In the genomic region with DNA sequence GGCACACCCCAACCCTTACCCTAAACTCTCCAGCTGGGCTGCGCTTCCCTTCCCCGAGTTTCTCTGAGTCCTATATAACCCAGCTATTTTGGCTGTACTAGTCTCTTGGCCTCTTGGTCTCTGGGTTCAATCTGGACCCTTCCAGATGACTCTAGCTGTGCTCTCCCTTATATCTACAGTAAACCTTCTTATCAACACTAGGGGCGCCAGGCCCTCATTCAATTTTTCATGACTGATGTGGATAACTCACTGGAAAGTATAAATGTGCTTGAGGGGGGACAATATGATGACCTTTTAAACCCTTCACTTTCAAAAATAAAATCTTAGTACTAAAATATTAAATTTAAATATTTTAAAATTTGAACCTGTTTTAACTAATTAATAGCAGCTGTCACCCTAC, we compare ENCODE assay signal across 10 mouse cellular contexts. TPM values are rescaled to one million over a fixed set of nuclear protein-coding genes. Genes with fewer than 3 reads are reported as not detected.
DNase-seq lines count a peak whose midpoint lies in the region; ATAC-seq lines count a peak whose summit lies in the region.
"Had no signal": no experiment of that assay in that cellular context is flagged by ENCODE, and none has a peak within 500 bp of the region (broad histone marks: within the 10 kb centered on the region; RNA-seq: fewer than 3 reads in every experiment).

No protein-coding gene starts in this region.

- WGBS in heart, embryonic 10.5 days: 46% methylated on average over 3 of the region's 3 CpGs
- WGBS in heart, embryonic 12.5 days: 27% methylated on average over 3 of the region's 3 CpGs

- no peak overlapping the region for H3K9ac ChIP-seq in heart, embryonic 12.5 days
- H3K9ac ChIP-seq: hindbrain, embryonic 12.5 days; limb, embryonic 12.5 days had no signal

- DNase-seq in heart, embryonic 10.5 days (ENCODE audit: low spot score): peak; percentile 76
- peak; percentile 50 for DNase-seq in lung, postnatal 36 days
- no peak for DNase-seq in lung, postnatal 4 days
- peak; percentile 15 for DNase-seq in ZHBTc4 (ENCODE audit: low read depth, low spot score)
- peak; percentile 43 for DNase-seq in retina, postnatal 1 day
- no peak for DNase-seq in spleen, adult 12 weeks (ENCODE audit: low spot score)
- DNase-seq in urinary bladder, postnatal 10 days (ENCODE audit: low spot score): no peak

- no peak overlapping the region for H3K27ac ChIP-seq in heart, embryonic 10.5 days
- no peak overlapping the region for H3K27ac ChIP-seq in heart, embryonic 12.5 days (ENCODE audit: poor library complexity, severe bottlenecking)
- H3K27ac ChIP-seq: limb, embryonic 12.5 days had no signal

- H3K9me3 ChIP-seq in heart, embryonic 10.5 days: no peaks in the 10 kb centered on the region
- H3K9me3 ChIP-seq in heart, embryonic 12.5 days (replicated peaks): no peaks in the 10 kb centered on the region
- H3K9me3 ChIP-seq: hindbrain, embryonic 12.5 days; limb, embryonic 12.5 days had no signal

- peaks cover 7% of the 10 kb centered on the region for H3K36me3 ChIP-seq in heart, embryonic 10.5 days
- no peaks in the 10 kb centered on the region for H3K36me3 ChIP-seq in heart, embryonic 12.5 days
- H3K36me3 ChIP-seq: hindbrain, embryonic 12.5 days had no signal

- no peak for ATAC-seq in heart, embryonic 12.5 days (ENCODE audit: insufficient number of reproducible peaks, low FRiP score)

- H3K27me3 ChIP-seq in heart, embryonic 10.5 days (ENCODE audit: insufficient read depth, poor library complexity, severe bottlenecking): no peaks in the 10 kb centered on the region
- no peaks in the 10 kb centered on the region for H3K27me3 ChIP-seq in heart, embryonic 12.5 days (replicated peaks)
- H3K27me3 ChIP-seq: hindbrain, embryonic 12.5 days; limb, embryonic 12.5 days had no signal

- H3K4me3 ChIP-seq in heart, embryonic 10.5 days: no peak overlapping the region
- H3K4me3 ChIP-seq in heart, embryonic 12.5 days: no peak overlapping the region
- H3K4me3 ChIP-seq: hindbrain, embryonic 12.5 days; limb, embryonic 12.5 days had no signal

- no peak overlapping the region for H3K4me2 ChIP-seq in heart, embryonic 12.5 days
- H3K4me2 ChIP-seq: hindbrain, embryonic 12.5 days; limb, embryonic 12.5 days had no signal

- peaks cover 88% of the 10 kb centered on the region for H3K4me1 ChIP-seq in heart, embryonic 10.5 days
- H3K4me1 ChIP-seq in heart, embryonic 12.5 days (replicated peaks): peaks cover 89% of the 10 kb centered on the region

RNA-seq across cellular contexts. Expression of gene Phf2, which starts 18.1 kb away (rescaled TPM):
- 4.1 and 6.8 TPM in 2 replicates for polyA plus RNA-seq in heart, embryonic 10.5 days (2016; fragmentation: Nextera tagmentation; extraction: Ambion mirVana)
- 4.9 and 5.7 TPM in 2 replicates for polyA plus RNA-seq in heart, embryonic 12.5 days (2016; fragmentation: Nextera tagmentation; extraction: Ambion mirVana)

Comparison
In these comparisons a context has a peak if more than half of its experiments do, and no peak if none do; other contexts are left out.
1. DNase-seq: peak in heart, embryonic 10.5 days (single experiment), lung, postnatal 36 days (single experiment), ZHBTc4 (single experiment) and retina, postnatal 1 day (single experiment); none in lung, postnatal 4 days (0 of 2), spleen, adult 12 weeks (single experiment) and urinary bladder, postnatal 10 days (single experiment).